Mouse (Mus musculus) intestine, embryonic 15.5 days (tissue): ENCODE measurements around the gene Hoxd11. TPM values are rescaled to one million over a fixed set of nuclear protein-coding genes. Genes with fewer than 3 reads are reported as not detected.

Experiments
- ATAC-seq: fragments of 200-750 bp; cut with Nextera tagmentation; 2 replicates; pipeline ENCODE4 v1.8.0; 2017; ENCODE audit warnings: moderate TSS enrichment, moderate library complexity
- H3K27ac ChIP-seq: fragments of 300-500 bp; sonication (generic); 2 replicates; pipeline ENCODE4 v1.5.1; 2015; ENCODE audit warnings: mild to moderate bottlenecking, inconsistent platforms
- H3K27me3 ChIP-seq: fragments of 300-500 bp; sonication (generic); replicated peaks from 2 replicates; pipeline ENCODE4 v1.6.1; 2015; ENCODE audit warnings: inconsistent platforms
- H3K36me3 ChIP-seq: fragments of 300-500 bp; sonication (generic); 2 replicates; pipeline ENCODE4 v1.6.1; 2015; ENCODE audit warnings: inconsistent platforms
- H3K4me1 ChIP-seq: fragments of 300-500 bp; sonication (generic); replicated peaks from 2 replicates; pipeline ENCODE4 v1.6.1; 2015; ENCODE audit warnings: inconsistent platforms
- H3K4me2 ChIP-seq: fragments of 300-500 bp; sonication (generic); replicated peaks from 2 replicates; pipeline ENCODE4 v1.6.1; 2015; ENCODE audit warnings: mild to moderate bottlenecking, inconsistent platforms
- H3K4me3 ChIP-seq: fragments of 300-500 bp; sonication (generic); replicated peaks from 2 replicates; pipeline ENCODE4 v1.5.1; 2015; ENCODE audit warnings: inconsistent platforms
- H3K9ac ChIP-seq: fragments of 300-500 bp; sonication (generic); 2 replicates; pipeline ENCODE4 v1.6.1; 2015; ENCODE audit warnings: inconsistent platforms
- H3K9me3 ChIP-seq: fragments of 300-500 bp; sonication (generic); 2 replicates; pipeline ENCODE4 v1.6.1; 2016; ENCODE audit warnings: inconsistent platforms
- WGBS: fragments of 180-500 bp; shearing (Covaris S2); methylation state at CpG from one replicate; pipeline ENCODE4 v1.1.7; 2015; 5-methylcytosine and 5-hydroxymethylcytosine counted together
- microRNA counts: library from miRNA; unstranded; fragments of <30 nt; microRNA quantifications from one replicate; lab custom pipeline; 2016
- polyA plus RNA-seq: library from polyadenylated mRNA; unstranded; fragments of >200 nt; fragmentation: Nextera tagmentation; extraction: Ambion mirVana; gene quantifications from 2 replicates; pipeline ENCODE4 v1.2.1, GENCODE M21; 2015

Hoxd11 gene
- polyA plus RNA-seq, 1 experiment from 2014 or later, result 2.3 TPM

GRCm38 (mm10) chr2:74735851-74736687, 56.7 kb downstream of the Hoxd11 start:
- H3K4me1 ChIP-seq, result peaks cover 14% of the 10 kb centered on the region
- peaks cover 75% of the 10 kb centered on the region for H3K27me3 ChIP-seq
- ATAC-seq, result 0 out of 2 replicates have a peak, but pooled peaks have one; percentile 11
- H3K4me2 ChIP-seq, result peak overlapping the region; percentile 53
- H3K27ac ChIP-seq, result peak overlapping the region; percentile 40; the same call in 1 of the 2 replicates
- no peaks in the 10 kb centered on the region for H3K9me3 ChIP-seq
- peak overlapping the region; percentile 28 for H3K4me3 ChIP-seq
- 14% methylated on average over 42 of the region's 42 CpGs for WGBS
- no peaks in the 10 kb centered on the region for H3K36me3 ChIP-seq
- H3K9ac ChIP-seq, result peak overlapping the region; percentile 20; the same call in 1 of the 2 replicates

MicroRNAs encoded within 50 kb of the gene (microRNA counts, 519-probe panel; counts per million panel counts)
- microRNA mmu-miR-10b (lab: Ali Mortazavi, UCI), result 3,456 counts per million, percentile 85 among the panel's probes with 10 or more counts

Other genes with a start within 250 kb of the Hoxd11 start
- 19.0 and 25.7 TPM in 2 replicates for gene Lnpk, start 100.1 kb upstream of the Hoxd11 start, polyA plus RNA-seq
- 0.04 TPM in 1 of 2 replicates, not detected in the other for gene Evx2, start 20.0 kb upstream of the Hoxd11 start, polyA plus RNA-seq
- gene Hoxd13, start 11.2 kb upstream of the Hoxd11 start, polyA plus RNA-seq, result 0.67 and 0.77 TPM in 2 replicates
- 0.45 and 1.1 TPM in 2 replicates for gene Hoxd12, start 4.5 kb upstream of the Hoxd11 start, polyA plus RNA-seq
- 4.8 and 7.9 TPM in 2 replicates for gene Hoxd10, start 12.4 kb downstream of the Hoxd11 start, polyA plus RNA-seq
- gene Hoxd9, start 18.2 kb downstream of the Hoxd11 start, polyA plus RNA-seq, result 4.4 and 5.9 TPM in 2 replicates
- 4.2 and 5.1 TPM in 2 replicates for gene Hoxd8, start 25.1 kb downstream of the Hoxd11 start, polyA plus RNA-seq
- 18.8 and 19.2 TPM in 2 replicates for gene Hoxd3, start 32.4 kb downstream of the Hoxd11 start, polyA plus RNA-seq
- 1.2 and 1.6 TPM in 2 replicates for gene Hoxd4, start 32.4 kb downstream of the Hoxd11 start, polyA plus RNA-seq
- 0.55 and 0.73 TPM in 2 replicates for gene Gm28230, start 47.2 kb downstream of the Hoxd11 start, polyA plus RNA-seq
- 0.09 and 0.10 TPM in 2 replicates for gene Hoxd1, start 83.4 kb downstream of the Hoxd11 start, polyA plus RNA-seq
- 112 and 126 TPM in 2 replicates for gene Mtx2, start 146.2 kb downstream of the Hoxd11 start, polyA plus RNA-seq